Comparison of ENCODE assay signal across 8 mouse cellular contexts in the genomic region with DNA sequence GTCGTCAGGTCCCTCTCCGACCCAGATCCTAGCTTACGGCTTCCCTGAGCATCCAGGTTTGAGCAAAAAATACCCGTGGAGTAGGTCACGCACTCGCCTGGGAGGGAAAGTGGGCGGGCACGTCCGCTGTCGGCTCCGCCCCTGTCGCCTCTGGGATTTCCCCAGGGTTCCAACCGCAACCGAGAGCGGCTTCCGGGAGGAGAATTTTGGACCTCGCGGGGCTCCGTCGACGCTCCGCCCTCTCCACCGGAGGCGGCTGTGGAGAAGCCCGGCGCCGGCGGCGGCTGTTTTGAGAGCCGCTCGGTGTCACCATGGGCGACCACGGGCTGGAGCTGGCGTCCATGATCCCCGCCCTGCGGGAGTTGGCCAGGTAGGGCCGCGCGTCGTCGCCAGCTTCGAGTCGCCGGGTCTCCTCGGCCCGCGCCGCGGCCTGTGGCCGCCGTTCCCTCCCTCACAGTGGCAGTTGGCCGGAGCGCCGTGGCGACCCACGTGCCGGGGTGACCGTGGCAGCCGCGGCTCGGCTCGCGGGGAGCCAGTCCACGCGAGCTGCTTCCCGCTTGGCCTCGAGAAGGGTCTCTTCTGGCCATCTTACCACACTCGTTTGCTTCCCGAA. TPM values are rescaled to one million over a fixed set of nuclear protein-coding genes. Genes with fewer than 3 reads are reported as not detected.
A peak's percentile ranks its signal among the peaks of the same experiment; 100 is the strongest.
DNase-seq lines count a peak whose midpoint lies in the region; ATAC-seq and TF ChIP-seq lines count a peak whose summit lies in the region.

Gene Atr, plus strand, starts transcription at position 184 of the 613 bp plus-strand sequence.

- H3K4me3 ChIP-seq in gastrocnemius, adult 2 months, result peak within 1 kb of the TSS; percentile 87
- H3K4me3 ChIP-seq in hindbrain, postnatal 0 days (ENCODE audit: low read length), result peak within 1 kb of the TSS; percentile 85
- peak within 1 kb of the TSS; percentile 91 for H3K4me3 ChIP-seq in left cerebral cortex, adult 2 months

- H3K4me1 ChIP-seq in hindbrain, postnatal 0 days (ENCODE audit: insufficient read depth, low read length), result 0 out of 2 replicates have a peak, but pooled peaks cover 3% of the 10 kb centered on the region

- peak; percentile 84 for DNase-seq in WW6 (ENCODE audit: low read depth, low spot score)
- DNase-seq in cerebellum, postnatal 4 days (ENCODE audit: low spot score in 2 of 2), result peak; percentile 83 to 90
- peak; percentile 97 for DNase-seq in gastrocnemius, adult 2 months
- DNase-seq in hindbrain, postnatal 0 days (ENCODE audit: low spot score), result peak; percentile 96
- peak; percentile 95 for DNase-seq in left cerebral cortex, adult 2 months (ENCODE audit: extremely low spot score in 1 of 2, low spot score in 2 of 2)
- peak; percentile 91 to 94 for DNase-seq in right cerebral cortex, adult 2 months (ENCODE audit: low spot score in 2 of 2)
- peak; percentile 95 for DNase-seq in urinary bladder, postnatal 14 days (ENCODE audit: low spot score)

- H3K9ac ChIP-seq in hindbrain, postnatal 0 days (replicated peaks; ENCODE audit: low read length), result peak within 1 kb of the TSS; percentile 80

- no peak for TF ChIP-seq CTCF in gastrocnemius, adult 2 months (IDR thresholded peaks at IDR 0.05)
- TF ChIP-seq CTCF in hindbrain, postnatal 0 days (IDR thresholded peaks at IDR 0.05; ENCODE audit: low read depth), result no peak
- no peak; the same call in 1 of the 2 replicates for TF ChIP-seq CTCF in left cerebral cortex, adult 2 months (IDR thresholded peaks at IDR 0.05)

- H3K4me2 ChIP-seq in hindbrain, postnatal 0 days (ENCODE audit: low read depth, low read length), result peak within 1 kb of the TSS; percentile 98

- no peaks in the 10 kb centered on the region for H3K27me3 ChIP-seq in hindbrain, postnatal 0 days (ENCODE audit: insufficient read depth, low read length)

- WGBS in hindbrain, postnatal 0 days, result 2% methylated on average over 65 of the region's 69 CpGs

- H3K36me3 ChIP-seq in hindbrain, postnatal 0 days (ENCODE audit: insufficient read depth, low read length), result no peaks in the 10 kb centered on the region

- intact Hi-C loops in gastrocnemius, adult 2 months (cut with DNase I), result no loop called here
- intact Hi-C loops in left cerebral cortex, adult 2 months (cut with DNase I), result loop anchor here (5.0 to 10.0 kb wide), 3 partner anchors 345 to 1113 kb away; partner anchors contain the start of gene U2surp

- peak; percentile 93 for ATAC-seq in hindbrain, postnatal 0 days
- peak; percentile 93 for ATAC-seq in megakaryocyte, adult 5-6 weeks (ENCODE audit: poor library complexity, severe bottlenecking)

- H3K9me3 ChIP-seq in hindbrain, postnatal 0 days (ENCODE audit: low read length), result no peaks in the 10 kb centered on the region

- H3K27ac ChIP-seq in gastrocnemius, adult 2 months, result peak within 1 kb of the TSS; percentile 89
- H3K27ac ChIP-seq in hindbrain, postnatal 0 days, result peak within 1 kb of the TSS; percentile 77
- H3K27ac ChIP-seq in left cerebral cortex, adult 2 months, result peak within 1 kb of the TSS; percentile 73

RNA-seq across cellular contexts. Expression of gene Atr, which starts in this region (rescaled TPM):
- 1 to 10 TPM; 4.2 to 5.2 TPM for total RNA-seq in gastrocnemius, adult 2 months (2021)
- 13.6 and 13.9 TPM in 2 replicates for total RNA-seq in hindbrain, postnatal 0 days (2014; rRNA removed)
- 7.6 and 8.9 TPM in 2 replicates for polyA plus RNA-seq in hindbrain, postnatal 0 days (2015; fragmentation: Nextera tagmentation; extraction: Ambion mirVana)
- total RNA-seq in left cerebral cortex, adult 2 months (2021), result 10 to 100 TPM; 12.0 TPM
- 12.7 and 13.0 TPM in 2 replicates for total RNA-seq in megakaryocyte, adult 5-6 weeks (2015)
- 21.6 and 22.5 TPM in 2 replicates for total RNA-seq in megakaryocyte, adult 5-6 weeks (2017)

Comparison
In these comparisons a context has a peak if more than half of its experiments do, and no peak if none do; other contexts are left out.
1. Peak in every context shown above with its lines: DNase-seq, ATAC-seq, H3K4me3 ChIP-seq and H3K27ac ChIP-seq.